Mouse (Mus musculus) hindbrain, embryonic 13.5 days (tissue): ENCODE measurements around the gene Lsm4. TPM values are rescaled to one million over a fixed set of nuclear protein-coding genes. Genes with fewer than 3 reads are reported as not detected.

Source experiments
- ATAC-seq: fragments of 200-750 bp; cut with Nextera tagmentation; 2 replicates; pipeline ENCODE4 v1.8.0; 2017; ENCODE audit warnings: moderate TSS enrichment; ENCODE audit not compliant: low FRiP score
- H3K27ac ChIP-seq: fragments of 300-500 bp; sonication (generic); 2 replicates; pipeline ENCODE4 v1.5.1; 2015; ENCODE audit warnings: inconsistent platforms, mild to moderate bottlenecking, moderate library complexity
- H3K27me3 ChIP-seq: fragments of 300-500 bp; sonication (generic); 2 replicates; pipeline ENCODE4 v1.6.1; 2015; ENCODE audit warnings: mild to moderate bottlenecking, inconsistent platforms
- H3K36me3 ChIP-seq: fragments of 300-500 bp; sonication (generic); 2 replicates; pipeline ENCODE4 v1.6.1; 2015; ENCODE audit warnings: mild to moderate bottlenecking, inconsistent platforms
- H3K4me1 ChIP-seq: fragments of 300-500 bp; sonication (generic); replicated peaks from 2 replicates; pipeline ENCODE4 v1.6.1; 2015; ENCODE audit warnings: inconsistent platforms
- H3K4me2 ChIP-seq: fragments of 300-500 bp; sonication (generic); 2 replicates; pipeline ENCODE4 v1.6.1; 2015; ENCODE audit warnings: inconsistent platforms, mild to moderate bottlenecking, moderate library complexity
- H3K4me3 ChIP-seq: fragments of 300-500 bp; sonication (generic); 2 replicates; pipeline ENCODE4 v1.5.1; 2015; ENCODE audit warnings: mild to moderate bottlenecking, inconsistent platforms
- H3K9ac ChIP-seq: fragments of 300-500 bp; sonication (generic); 2 replicates; pipeline ENCODE4 v1.6.1; 2015; ENCODE audit warnings: mild to moderate bottlenecking, inconsistent platforms
- H3K9me3 ChIP-seq: fragments of 300-500 bp; sonication (generic); 2 replicates; pipeline ENCODE4 v1.6.1; 2016; ENCODE audit warnings: inconsistent platforms
- WGBS: fragments of 180-500 bp; shearing (Covaris S2); methylation state at CpG from one replicate; pipeline ENCODE4 v1.1.7; 2015; 5-methylcytosine and 5-hydroxymethylcytosine counted together
- polyA plus RNA-seq: library from polyadenylated mRNA; unstranded; fragments of >200 nt; fragmentation: Nextera tagmentation; extraction: Ambion mirVana; gene quantifications from 2 replicates; pipeline ENCODE4 v1.2.1, GENCODE M21; 2015

Lsm4 gene
- polyA plus RNA-seq, 1 experiment from 2014 or later: 193 TPM

DNA sequence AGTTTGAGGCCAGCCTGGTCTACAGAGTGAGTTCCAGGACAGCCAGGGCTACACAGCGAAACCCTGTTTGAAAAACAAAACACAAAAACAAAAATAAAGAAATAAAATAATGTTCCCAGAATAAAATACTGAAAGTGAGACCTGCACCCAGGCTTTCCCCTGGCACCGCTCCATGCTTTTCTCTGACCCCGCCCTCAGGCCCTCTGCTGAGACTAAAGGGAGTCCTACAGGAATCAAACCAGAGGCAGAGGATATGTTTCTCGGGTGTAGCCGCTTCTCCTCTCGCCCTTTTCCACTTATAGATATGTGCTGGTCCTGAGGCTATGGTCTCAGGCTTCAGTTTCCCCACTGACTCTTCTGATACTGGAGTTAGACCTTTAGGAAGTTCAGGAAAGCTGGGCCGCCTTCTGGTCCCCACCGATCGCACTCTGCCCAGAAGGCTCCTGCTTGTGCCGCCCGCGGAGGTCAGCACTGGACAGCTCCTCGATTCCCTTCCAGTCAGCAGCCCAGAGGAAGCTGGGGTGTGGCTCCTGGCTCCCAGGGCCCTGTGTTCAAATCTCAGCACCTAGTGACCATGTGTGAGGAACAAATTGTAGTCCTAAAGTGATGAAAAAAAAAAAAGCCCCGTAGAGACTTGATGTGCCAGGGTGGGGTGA is 52.9 kb downstream of the Lsm4 start:
- no peak overlapping the region for H3K27ac ChIP-seq
- 32% methylated on average over 14 of the region's 14 CpGs for WGBS
- no peaks in the 10 kb centered on the region for H3K36me3 ChIP-seq
- no peaks in the 10 kb centered on the region for H3K9me3 ChIP-seq
- peaks cover 6% of the 10 kb centered on the region for H3K4me1 ChIP-seq
- peaks cover 52% of the 10 kb centered on the region for H3K27me3 ChIP-seq
- no peak for ATAC-seq
- H3K4me2 ChIP-seq: no peak overlapping the region
- no peak overlapping the region for H3K9ac ChIP-seq
- no peak overlapping the region for H3K4me3 ChIP-seq

DNA sequence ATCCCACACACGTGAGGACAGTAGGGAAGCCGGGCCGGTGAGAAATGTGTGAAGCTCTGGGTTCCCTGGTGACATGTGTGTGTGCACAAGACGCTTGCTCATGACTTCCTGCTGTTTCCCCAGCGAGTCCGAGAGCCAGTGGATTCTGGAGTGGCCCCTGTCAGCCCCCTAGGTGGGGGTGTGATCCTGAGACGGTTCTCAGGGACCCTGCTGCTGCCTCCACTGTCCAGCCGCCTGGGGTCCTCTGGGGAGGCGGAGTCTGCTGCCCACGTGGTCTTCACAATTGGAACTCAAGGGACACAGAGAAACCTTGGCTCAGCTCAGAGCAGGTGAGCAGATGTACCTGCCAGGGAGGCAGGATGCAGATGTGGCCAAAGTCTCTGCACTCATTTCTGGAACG is 53.7 kb downstream of the Lsm4 start:
- Histone ChIP-seq H3K4me2 (no peak overlapping the region), H3K27me3 (peaks cover 59% of the 10 kb centered on the region), H3K9me3 (no peaks in the 10 kb centered on the region), H3K4me3 (no peak overlapping the region), H3K27ac (no peak overlapping the region), H3K4me1 (peaks cover 6% of the 10 kb centered on the region), H3K9ac (no peak overlapping the region), H3K36me3 (no peaks in the 10 kb centered on the region)
- ATAC-seq: no peak
- WGBS: 51% methylated on average over 11 of the region's 11 CpGs

Other genes with a start within 250 kb of the Lsm4 start
- gene Crtc1, start 233.7 kb upstream of the Lsm4 start, polyA plus RNA-seq: 35.6 and 37.6 TPM in 2 replicates
- gene Klhl26, start 196.3 kb upstream of the Lsm4 start, polyA plus RNA-seq: 24.3 and 25.8 TPM in 2 replicates
- 78.5 and 78.8 TPM in 2 replicates for gene Tmem59l, start 185.9 kb upstream of the Lsm4 start, polyA plus RNA-seq
- gene Crlf1, start 180.1 kb upstream of the Lsm4 start, polyA plus RNA-seq: 2.2 and 2.9 TPM in 2 replicates
- gene Rex1bd, start 166.5 kb upstream of the Lsm4 start, polyA plus RNA-seq: 147 and 148 TPM in 2 replicates
- gene Uba52, start 162.4 kb upstream of the Lsm4 start, polyA plus RNA-seq: 715 and 758 TPM in 2 replicates
- 385 and 391 TPM in 2 replicates for gene Fkbp8, start 145.5 kb upstream of the Lsm4 start, polyA plus RNA-seq
- gene Kxd1, start 145.3 kb upstream of the Lsm4 start, polyA plus RNA-seq: 47.7 and 50.5 TPM in 2 replicates
- gene Ell, start 133.8 kb upstream of the Lsm4 start, polyA plus RNA-seq: 16.3 and 17.2 TPM in 2 replicates
- gene Isyna1, start 78.9 kb upstream of the Lsm4 start, polyA plus RNA-seq: 121 and 125 TPM in 2 replicates
- gene Ssbp4, start 64.4 kb upstream of the Lsm4 start, polyA plus RNA-seq: 122 and 132 TPM in 2 replicates
- gene Lrrc25, start 57.1 kb upstream of the Lsm4 start, polyA plus RNA-seq: 1.5 and 1.9 TPM in 2 replicates
- gene Gdf15, start 40.8 kb upstream of the Lsm4 start, polyA plus RNA-seq: 0.12 and 0.14 TPM in 2 replicates
- 103 and 105 TPM in 2 replicates for gene Pgpep1, start 12.9 kb upstream of the Lsm4 start, polyA plus RNA-seq
- 79.2 and 94.3 TPM in 2 replicates for gene Jund, start 25.7 kb downstream of the Lsm4 start, polyA plus RNA-seq
- gene Iqcn, start 30.2 kb downstream of the Lsm4 start, polyA plus RNA-seq: 0.04 and 0.09 TPM in 2 replicates
- not detected in 2 replicates for gene Gm3336, start 45.3 kb downstream of the Lsm4 start, polyA plus RNA-seq
- gene Pde4c, start 50.5 kb downstream of the Lsm4 start, polyA plus RNA-seq: 0.14 and 0.23 TPM in 2 replicates
- 352 and 355 TPM in 2 replicates for gene Rab3a, start 81.4 kb downstream of the Lsm4 start, polyA plus RNA-seq
- 40.8 and 44.5 TPM in 2 replicates for gene Mpv17l2, start 87.7 kb downstream of the Lsm4 start, polyA plus RNA-seq
- gene Pik3r2, start 103.5 kb downstream of the Lsm4 start, polyA plus RNA-seq: 90.0 and 94.1 TPM in 2 replicates
- gene Mast3, start 131.8 kb downstream of the Lsm4 start, polyA plus RNA-seq: 16.4 and 17.4 TPM in 2 replicates
- gene Il12rb1, start 135.2 kb downstream of the Lsm4 start, polyA plus RNA-seq: 0.08 and 0.13 TPM in 2 replicates
- 7.6 and 8.1 TPM in 2 replicates for gene Arrdc2, start 166.5 kb downstream of the Lsm4 start, polyA plus RNA-seq
- gene Kcnn1, start 190.0 kb downstream of the Lsm4 start, polyA plus RNA-seq: 13.3 and 17.7 TPM in 2 replicates
- 157 and 162 TPM in 2 replicates for gene Ccdc124, start 200.7 kb downstream of the Lsm4 start, polyA plus RNA-seq
- 0.61 and 0.95 TPM in 2 replicates for gene Slc5a5, start 219.5 kb downstream of the Lsm4 start, polyA plus RNA-seq
- gene Rpl18a, start 224.2 kb downstream of the Lsm4 start, polyA plus RNA-seq: 2,665 and 2,711 TPM in 2 replicates
- 55.6 and 61.9 TPM in 2 replicates for gene Map1s, start 232.7 kb downstream of the Lsm4 start, polyA plus RNA-seq